In genomic region chr4:133574070-133574842, GRCm38 (mm10) we compare ENCODE assay signal across 8 mouse cellular contexts. TPM values are rescaled to one million over a fixed set of nuclear protein-coding genes. Genes with fewer than 3 reads are reported as not detected.
DNase-seq lines count a peak whose midpoint lies in the region; ATAC-seq lines count a peak whose summit lies in the region.

Gene Gpatch3 (plus strand): TSS chr4:133574745.

- H3K36me3 ChIP-seq in hindbrain, embryonic 12.5 days = peaks cover 15% of the 10 kb centered on the region

- peak within 1 kb of the TSS; percentile 90 for H3K9ac ChIP-seq in hindbrain, embryonic 12.5 days

- H3K27me3 ChIP-seq in hindbrain, embryonic 12.5 days = no peaks in the 10 kb centered on the region

- DNase-seq in MN1 (ENCODE audit: low spot score) = peak; percentile 97
- DNase-seq in cerebellum, adult 9-10 months = peak; percentile 91
- DNase-seq in frontal cortex, adult 2 months (ENCODE audit: extremely low spot score in 1 of 2, low spot score in 1 of 2) = peak; percentile 82 to 94
- DNase-seq in layer of hippocampus, postnatal 14 days (ENCODE audit: low spot score in 2 of 2) = peak; percentile 89 to 94
- DNase-seq in lung, postnatal 14 days = peak; percentile 94
- DNase-seq in retina, adult 2 months (ENCODE audit: low read depth, low spot score) = peak; percentile 86
- peak; percentile 79 to 82 for DNase-seq in thymus, postnatal 36 days

- H3K4me2 ChIP-seq in hindbrain, embryonic 12.5 days (replicated peaks) = peak within 1 kb of the TSS; percentile 83

- 7% methylated on average over 44 of the region's 44 CpGs for WGBS in hindbrain, embryonic 12.5 days

- H3K4me3 ChIP-seq in hindbrain, embryonic 12.5 days = peak within 1 kb of the TSS; percentile 100

- peak; percentile 90 for ATAC-seq in hindbrain, embryonic 12.5 days (ENCODE audit: low FRiP score)

- H3K27ac ChIP-seq in hindbrain, embryonic 12.5 days = peak within 1 kb of the TSS; percentile 87

- no peaks in the 10 kb centered on the region for H3K9me3 ChIP-seq in hindbrain, embryonic 12.5 days (replicated peaks)

- H3K4me1 ChIP-seq in hindbrain, embryonic 12.5 days = peaks cover 12% of the 10 kb centered on the region

RNA-seq across cellular contexts. Expression of gene Gpatch3, which starts in this region (rescaled TPM):
- 7.0 and 7.5 TPM in 2 replicates for polyA plus RNA-seq in frontal cortex, adult 2 months (2012; rRNA removed)
- 10.9 and 12.8 TPM in 2 replicates for polyA plus RNA-seq in hindbrain, embryonic 12.5 days (2016; fragmentation: Nextera tagmentation; extraction: Ambion mirVana)
- 1 to 10 TPM; 8.0 TPM for total RNA-seq in layer of hippocampus, postnatal 14 days (2021)

Comparison
In these comparisons a context has a peak if more than half of its experiments do, and no peak if none do; other contexts are left out.
1. Peak in every context shown above with its lines: DNase-seq, ATAC-seq, H3K4me3 ChIP-seq and H3K27ac ChIP-seq.